Mouse (Mus musculus) hindbrain, postnatal 0 days (tissue): ENCODE measurements around the gene Wdr17. TPM values are rescaled to one million over a fixed set of nuclear protein-coding genes. Genes with fewer than 3 reads are reported as not detected.

ENCODE experiments used
- ATAC-seq: fragments of 200-750 bp; cut with Nextera tagmentation; 2 replicates; pipeline ENCODE4 v1.8.0; 2017; ENCODE audit warnings: mild to moderate bottlenecking, moderate TSS enrichment, moderate library complexity
- DNase-seq: peaks from one replicate; pipeline ENCODE4 v3.0.0-alpha.2; 2015; ENCODE audit warnings: low spot score
- H3K27ac ChIP-seq: fragments of 300-500 bp; sonication (generic); 2 replicates; pipeline ENCODE4 v1.5.1; 2014; ENCODE audit warnings: mild to moderate bottlenecking
- H3K27me3 ChIP-seq: fragments of 300-500 bp; sonication (generic); 2 replicates; pipeline ENCODE4 v1.6.1; 2014; ENCODE audit warnings: low read length, mixed read lengths; ENCODE audit not compliant: insufficient read depth
- H3K36me3 ChIP-seq: fragments of 300-500 bp; sonication (generic); 2 replicates; pipeline ENCODE4 v1.6.1; 2014; ENCODE audit warnings: low read length, mixed read lengths; ENCODE audit not compliant: insufficient read depth
- H3K4me1 ChIP-seq: fragments of 300-500 bp; sonication (generic); 2 replicates; pipeline ENCODE4 v1.6.1; 2014; ENCODE audit warnings: antibody characterized with exemption, low read length, mixed read lengths; ENCODE audit not compliant: insufficient read depth
- H3K4me2 ChIP-seq: fragments of 300-500 bp; sonication (generic); 2 replicates; pipeline ENCODE4 v1.6.1; 2014; ENCODE audit warnings: low read depth, mild to moderate bottlenecking, low read length, moderate library complexity, mixed read lengths
- H3K4me3 ChIP-seq: fragments of 300-500 bp; sonication (generic); 2 replicates; pipeline ENCODE4 v1.5.1; 2014; ENCODE audit warnings: low read length
- H3K9ac ChIP-seq: fragments of 300-500 bp; sonication (generic); replicated peaks from 2 replicates; pipeline ENCODE4 v1.6.1; 2014; ENCODE audit warnings: mild to moderate bottlenecking, low read length, moderate library complexity, mixed read lengths
- H3K9me3 ChIP-seq: fragments of 300-500 bp; sonication (generic); 2 replicates; pipeline ENCODE4 v1.6.1; 2016; ENCODE audit warnings: low read length, mixed read lengths
- CTCF ChIP-seq: IDR thresholded peaks from 2 replicates; pipeline ENCODE4 v1.5.1; 2016; ENCODE audit warnings: antibody characterized with exemption, control low read depth, low read depth
- WGBS: fragments of 180-500 bp; shearing (Covaris S2); extraction: QIAGEN DNeasy Blood & Tissue Kit; methylation state at CpG from one replicate; pipeline ENCODE4 v1.1.7; 2014; 5-methylcytosine and 5-hydroxymethylcytosine counted together
- polyA plus RNA-seq: library from polyadenylated mRNA; unstranded; fragments of >200 nt; fragmentation: Nextera tagmentation; extraction: Ambion mirVana; gene quantifications from 2 replicates; pipeline ENCODE4 v1.2.1, GENCODE M21; 2015
- total RNA-seq: library from RNA; depleted of rRNA; stranded (reverse); fragments of >200 nt; gene quantifications from 2 replicates; pipeline ENCODE4 v1.2.3, GENCODE M21; 2014

Gene Wdr17
- total and polyA plus RNA-seq, 2 experiments from 2014 or later = 9.1 to 11.7 TPM

GRCm38 (mm10) chr8:54899444-54899843 lies 12.5 kb upstream of the Wdr17 start:
- 84% methylated on average over 2 of the region's 2 CpGs for WGBS
- H3K9ac ChIP-seq = no peak overlapping the region
- H3K27ac ChIP-seq = no peak overlapping the region
- DNase-seq (no peak), ATAC-seq (no peak)
- H3K4me1 ChIP-seq = no peaks in the 10 kb centered on the region
- H3K27me3 ChIP-seq = no peaks in the 10 kb centered on the region
- no peak overlapping the region for H3K4me2 ChIP-seq
- no peaks in the 10 kb centered on the region for H3K36me3 ChIP-seq
- no peak for TF ChIP-seq CTCF
- H3K9me3 ChIP-seq = no peaks in the 10 kb centered on the region
- no peak overlapping the region for H3K4me3 ChIP-seq

GRCm38 (mm10) chr8:54894637-54895322 lies 7.8 kb upstream of the Wdr17 start:
- H3K9ac ChIP-seq = no peak overlapping the region
- 81% methylated on average over 2 of the region's 2 CpGs for WGBS
- no peak for ATAC-seq
- no peaks in the 10 kb centered on the region for H3K36me3 ChIP-seq
- H3K9me3 ChIP-seq = no peaks in the 10 kb centered on the region
- DNase-seq = no peak
- H3K27me3 ChIP-seq = no peaks in the 10 kb centered on the region
- no peaks in the 10 kb centered on the region for H3K4me1 ChIP-seq
- H3K4me3 ChIP-seq = no peak overlapping the region
- H3K27ac ChIP-seq = no peak overlapping the region
- no peak for TF ChIP-seq CTCF
- H3K4me2 ChIP-seq = no peak overlapping the region

GRCm38 (mm10) chr8:54894180-54894579 lies 7.2 kb upstream of the Wdr17 start:
- no peak for ATAC-seq
- Histone ChIP-seq H3K4me1 (no peaks in the 10 kb centered on the region), H3K4me3 (no peak overlapping the region), H3K4me2 (no peak overlapping the region), H3K27ac (no peak overlapping the region), H3K27me3 (no peaks in the 10 kb centered on the region), H3K9me3 (no peaks in the 10 kb centered on the region), H3K9ac (no peak overlapping the region), H3K36me3 (no peaks in the 10 kb centered on the region)
- TF ChIP-seq CTCF = no peak
- DNase-seq = no peak
- WGBS = 85% methylated on average over 1 of the region's 1 CpGs

GRCm38 (mm10) chr8:54886560-54886959 lies 424 bp downstream of the Wdr17 start:
- H3K4me3 ChIP-seq = no peak overlapping the region
- no peak overlapping the region for H3K9ac ChIP-seq
- H3K4me1 ChIP-seq = no peaks in the 10 kb centered on the region
- TF ChIP-seq CTCF = no peak
- H3K4me2 ChIP-seq = no peak overlapping the region
- H3K36me3 ChIP-seq = no peaks in the 10 kb centered on the region
- H3K27me3 ChIP-seq = no peaks in the 10 kb centered on the region
- H3K9me3 ChIP-seq = no peaks in the 10 kb centered on the region
- ATAC-seq (no peak), DNase-seq (no peak)
- no peak overlapping the region for H3K27ac ChIP-seq
- 88% methylated on average over 4 of the region's 4 CpGs for WGBS

- no peak for DNase-seq
- Histone ChIP-seq H3K9me3 (no peaks in the 10 kb centered on the region), H3K36me3 (no peaks in the 10 kb centered on the region), H3K4me1 (no peaks in the 10 kb centered on the region), H3K9ac (no peak overlapping the region), H3K4me2 (no peak overlapping the region), H3K4me3 (no peak overlapping the region), H3K27me3 (no peaks in the 10 kb centered on the region), H3K27ac (no peak overlapping the region)
- WGBS = 82% methylated on average over 4 of the region's 4 CpGs
- TF ChIP-seq CTCF = no peak
- no peak for ATAC-seq
Measured at GRCm38 (mm10) chr8:54876458-54876857, 10.5 kb downstream of the Wdr17 start.

GRCm38 (mm10) chr8:54864761-54865064 lies 22.3 kb downstream of the Wdr17 start:
- WGBS = 33% methylated on average over 1 of the region's 1 CpGs
- H3K4me1 ChIP-seq = no peaks in the 10 kb centered on the region
- no peaks in the 10 kb centered on the region for H3K27me3 ChIP-seq
- H3K4me2 ChIP-seq = no peak overlapping the region
- no peak for TF ChIP-seq CTCF
- H3K36me3 ChIP-seq = no peaks in the 10 kb centered on the region
- no peak overlapping the region for H3K4me3 ChIP-seq
- ATAC-seq (peak; percentile 53; the same call in 1 of the 2 replicates), DNase-seq (peak; percentile 10)
- H3K27ac ChIP-seq = 0 out of 2 replicates have a peak overlapping the region, but pooled peaks have one; percentile 0
- H3K9me3 ChIP-seq = no peaks in the 10 kb centered on the region
- H3K9ac ChIP-seq = no peak overlapping the region

GRCm38 (mm10) chr8:54864038-54864760 lies 22.8 kb downstream of the Wdr17 start:
- Histone ChIP-seq H3K27me3 (no peaks in the 10 kb centered on the region), H3K4me1 (no peaks in the 10 kb centered on the region), H3K36me3 (no peaks in the 10 kb centered on the region), H3K27ac (peak overlapping the region; percentile 34; the same call in 1 of the 2 replicates), H3K4me3 (no peak overlapping the region), H3K9me3 (no peaks in the 10 kb centered on the region), H3K9ac (no peak overlapping the region), H3K4me2 (0 out of 2 replicates have a peak overlapping the region, but pooled peaks have one; percentile 2)
- DNase-seq (peak; percentile 43), ATAC-seq (peak; percentile 84)
- TF ChIP-seq CTCF = no peak
- WGBS = 55% methylated on average over 4 of the region's 4 CpGs
